Mouse (Mus musculus): ENCODE measurements at regions not wholly inside any gene's neighbourhood (a gene's known extent, or its start where the extent isn't known, plus 50 kb on each side); places are given as distances from the start of the nearest gene placed in this dataset.

DNA sequence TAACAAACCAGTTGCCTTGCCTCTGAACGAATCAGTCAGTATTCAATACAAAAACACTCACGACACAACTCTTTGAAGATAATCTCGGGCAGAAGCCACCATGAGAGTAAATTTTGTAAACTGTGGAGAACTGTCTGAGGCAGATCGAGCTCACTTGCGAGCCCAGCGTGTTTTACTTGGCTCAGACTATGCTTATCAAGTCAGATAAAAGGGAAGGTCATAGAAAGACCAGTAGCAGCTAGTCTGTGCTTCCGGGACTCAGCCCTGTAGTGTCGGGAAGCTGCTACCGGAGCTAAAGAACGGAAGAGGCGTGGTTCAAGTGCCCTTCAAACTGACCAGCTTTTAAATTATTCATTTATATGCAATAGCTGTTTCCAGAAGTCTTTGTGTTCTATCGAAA, 105.9 kb upstream of the Avpr1a start:
- TF ChIP-seq CTCF (IDR thresholded peaks at IDR 0.05; ENCODE audit: control insufficient read depth, insufficient read depth, insufficient read length) (no peak), MAX (IDR thresholded peaks at IDR 0.05) (no peak), USF1 (IDR thresholded peaks at IDR 0.05; ENCODE audit: low read depth) (no peak), MYOG (IDR thresholded peaks at IDR 0.05; ENCODE audit: control insufficient read depth, extremely low read depth, insufficient read length) (no peak), MYOD1 (IDR thresholded peaks at IDR 0.05; ENCODE audit: control insufficient read depth, insufficient read length, low read depth) (no peak)

Measured in C2C12 (cell line).